Mouse (Mus musculus) liver, postnatal 0 days (tissue): Measurements from ENCODE around the gene Platr25.
"Not testable (repeated sequence)": the region's sequence is repeated elsewhere in the genome, so short reads cannot be mapped to it uniquely, and the experiment has no call there.

Source experiments
- CTCF ChIP-seq: sonication (generic); IDR thresholded peaks from 2 replicates; pipeline ENCODE4 v1.5.1; 2016; ENCODE audit warnings: antibody characterized with exemption, low read depth
- EP300 ChIP-seq: IDR thresholded peaks from 2 replicates; pipeline ENCODE4 v1.6.1; 2016; ENCODE audit warnings: antibody characterized with exemption, low read depth, mild to moderate bottlenecking

GRCm38 (mm10) chr13:62624277-62624665 lies 136.2 kb downstream of the Platr25 start:
- not testable (repeated sequence) for TF ChIP-seq CTCF, EP300
